Mouse (Mus musculus) midbrain, embryonic 11.5 days (tissue): ENCODE measurements around the gene Adcy4. TPM values are rescaled to one million over a fixed set of nuclear protein-coding genes. Genes with fewer than 3 reads are reported as not detected.

Source experiments
- ATAC-seq: fragments of 200-750 bp; cut with Nextera tagmentation; 2 replicates; pipeline ENCODE4 v1.8.0; 2017; ENCODE audit warnings: moderate TSS enrichment, moderate library complexity; ENCODE audit not compliant: low FRiP score
- DNase-seq: peaks from one replicate; pipeline ENCODE4 v3.0.0; 2015; ENCODE audit warnings: low spot score; ENCODE audit errors: missing footprints
- H3K27ac ChIP-seq: fragments of 300-500 bp; sonication (generic); 2 replicates; pipeline ENCODE4 v1.5.1; 2014; ENCODE audit warnings: low read depth, low read length
- H3K27me3 ChIP-seq: fragments of 300-500 bp; sonication (generic); 2 replicates; pipeline ENCODE4 v1.6.1; 2014; ENCODE audit warnings: mild to moderate bottlenecking, low read length, moderate library complexity, mixed read lengths; ENCODE audit not compliant: control insufficient read depth, insufficient read depth
- H3K36me3 ChIP-seq: fragments of 300-500 bp; sonication (generic); 2 replicates; pipeline ENCODE4 v1.6.1; 2014; ENCODE audit warnings: mild to moderate bottlenecking, low read length, moderate library complexity, mixed read lengths; ENCODE audit not compliant: control insufficient read depth, insufficient read depth
- H3K4me1 ChIP-seq: fragments of 300-500 bp; sonication (generic); 2 replicates; pipeline ENCODE4 v1.6.1; 2014; ENCODE audit warnings: low read length; ENCODE audit not compliant: control insufficient read depth, insufficient read depth
- H3K4me2 ChIP-seq: fragments of 300-500 bp; sonication (generic); 2 replicates; pipeline ENCODE4 v1.6.1; 2014; ENCODE audit warnings: mild to moderate bottlenecking, moderate library complexity
- H3K4me3 ChIP-seq: fragments of 300-500 bp; sonication (generic); 2 replicates; pipeline ENCODE4 v1.5.1; 2014; ENCODE audit warnings: low read depth, low read length
- H3K9ac ChIP-seq: fragments of 300-500 bp; sonication (generic); 2 replicates; pipeline ENCODE4 v1.6.1; 2014; ENCODE audit warnings: low read length
- H3K9me3 ChIP-seq: fragments of 300-500 bp; sonication (generic); 2 replicates; pipeline ENCODE4 v1.6.1; 2016; ENCODE audit warnings: low read length; ENCODE audit not compliant: control insufficient read depth
- WGBS: fragments of 180-500 bp; shearing (Covaris S2); extraction: QIAGEN DNeasy Blood & Tissue Kit; methylation state at CpG from one replicate; pipeline ENCODE4 v1.1.7; 2014; 5-methylcytosine and 5-hydroxymethylcytosine counted together
- polyA plus RNA-seq: library from polyadenylated mRNA; unstranded; fragments of >200 nt; fragmentation: Nextera tagmentation; extraction: Ambion mirVana; gene quantifications from 2 replicates; pipeline ENCODE4 v1.2.1, GENCODE M21; 2014

Adcy4 gene
- polyA plus RNA-seq, 1 experiment from 2014 or later, result 4.9 TPM

GRCm38 (mm10) chr14:55795380-55796163 is 11.7 kb upstream of the Adcy4 start:
- Histone ChIP-seq H3K27me3 (no peaks in the 10 kb centered on the region), H3K9me3 (no peaks in the 10 kb centered on the region), H3K36me3 (no peaks in the 10 kb centered on the region), H3K4me1 (no peaks in the 10 kb centered on the region), H3K4me2 (no peak overlapping the region), H3K27ac (no peak overlapping the region), H3K4me3 (no peak overlapping the region), H3K9ac (no peak overlapping the region)
- ATAC-seq, result no peak
- DNase-seq, result peak; percentile 59
- 88% methylated on average over 15 of the region's 15 CpGs for WGBS

GRCm38 (mm10) chr14:55793946-55794345 is 10.1 kb upstream of the Adcy4 start:
- H3K9ac ChIP-seq, result no peak overlapping the region
- no peak overlapping the region for H3K4me2 ChIP-seq
- 78% methylated on average over 2 of the region's 2 CpGs for WGBS
- ATAC-seq (no peak), DNase-seq (peak; percentile 54)
- H3K4me1 ChIP-seq, result no peaks in the 10 kb centered on the region
- H3K27me3 ChIP-seq, result peaks cover 7% of the 10 kb centered on the region; the same call in 1 of the 2 replicates
- no peaks in the 10 kb centered on the region for H3K9me3 ChIP-seq
- no peak overlapping the region for H3K27ac ChIP-seq
- H3K4me3 ChIP-seq, result no peak overlapping the region
- no peaks in the 10 kb centered on the region for H3K36me3 ChIP-seq

- Histone ChIP-seq H3K9ac (no peak overlapping the region), H3K4me1 (peaks cover 1% of the 10 kb centered on the region), H3K9me3 (no peaks in the 10 kb centered on the region), H3K36me3 (no peaks in the 10 kb centered on the region), H3K4me3 (no peak overlapping the region), H3K27ac (no peak overlapping the region), H3K4me2 (no peak overlapping the region), H3K27me3 (peaks cover 12% of the 10 kb centered on the region; the same call in 1 of the 2 replicates)
- 78% methylated on average over 2 of the region's 2 CpGs for WGBS
- ATAC-seq (no peak), DNase-seq (peak; percentile 35)
Measured at GRCm38 (mm10) chr14:55793461-55793860, 9.6 kb upstream of the Adcy4 start.

GRCm38 (mm10) chr14:55788256-55789050 is 4.6 kb upstream of the Adcy4 start, which contains the start of gene Ripk3:
Ripk3 (minus strand) TSS chr14:55788865.
- no peaks in the 10 kb centered on the region for H3K9me3 ChIP-seq
- no peak within 1 kb of the TSS for H3K27ac ChIP-seq
- peaks cover 52% of the 10 kb centered on the region for H3K27me3 ChIP-seq
- H3K9ac ChIP-seq, result no peak within 1 kb of the TSS; the same call in 1 of the 2 replicates
- peak within 1 kb of the TSS; percentile 21 for H3K4me3 ChIP-seq
- WGBS, result 6% methylated on average over 40 of the region's 40 CpGs
- H3K4me2 ChIP-seq, result peak within 1 kb of the TSS; percentile 41
- no peaks in the 10 kb centered on the region for H3K36me3 ChIP-seq
- H3K4me1 ChIP-seq, result peaks cover 4% of the 10 kb centered on the region
- peak; percentile 89 for DNase-seq
- ATAC-seq, result no peak

GRCm38 (mm10) chr14:55787731-55788130 is 3.8 kb upstream of the Adcy4 start:
- ATAC-seq, result no peak
- peak; percentile 81 for DNase-seq
- Histone ChIP-seq H3K27me3 (peaks cover 59% of the 10 kb centered on the region), H3K4me1 (peaks cover 4% of the 10 kb centered on the region), H3K9ac (no peak overlapping the region), H3K36me3 (no peaks in the 10 kb centered on the region), H3K4me3 (no peak overlapping the region; the same call in 1 of the 2 replicates), H3K27ac (no peak overlapping the region), H3K9me3 (no peaks in the 10 kb centered on the region), H3K4me2 (peak overlapping the region; percentile 41; the same call in 1 of the 2 replicates)
- WGBS, result 32% methylated on average over 11 of the region's 11 CpGs

GRCm38 (mm10) chr14:55785195-55785594 is 1.3 kb upstream of the Adcy4 start:
- Histone ChIP-seq H3K27ac (no peak overlapping the region), H3K27me3 (peaks cover 73% of the 10 kb centered on the region), H3K4me3 (no peak overlapping the region), H3K9me3 (no peaks in the 10 kb centered on the region), H3K4me2 (no peak overlapping the region), H3K36me3 (no peaks in the 10 kb centered on the region), H3K4me1 (peaks cover 4% of the 10 kb centered on the region), H3K9ac (no peak overlapping the region)
- WGBS, result 22% methylated on average over 6 of the region's 6 CpGs
- ATAC-seq (no peak), DNase-seq (no peak)

- no peak for ATAC-seq
- Histone ChIP-seq H3K4me1 (peaks cover 2% of the 10 kb centered on the region), H3K4me3 (peak overlapping the region; percentile 24), H3K36me3 (no peaks in the 10 kb centered on the region), H3K4me2 (peak overlapping the region; percentile 40), H3K9ac (no peak overlapping the region), H3K27me3 (peaks cover 60% of the 10 kb centered on the region), H3K27ac (no peak overlapping the region), H3K9me3 (no peaks in the 10 kb centered on the region)
- WGBS, result 1% methylated on average over 31 of the region's 31 CpGs
- DNase-seq, result peak; percentile 92
Measured at GRCm38 (mm10) chr14:55783171-55783957, 531 bp downstream of the Adcy4 start.

- H3K36me3 ChIP-seq, result no peaks in the 10 kb centered on the region
- ATAC-seq (no peak), DNase-seq (no peak)
- H3K9ac ChIP-seq, result no peak overlapping the region
- H3K27ac ChIP-seq, result no peak overlapping the region
- peaks cover 51% of the 10 kb centered on the region for H3K27me3 ChIP-seq
- WGBS, result 51% methylated on average over 9 of the region's 9 CpGs
- no peaks in the 10 kb centered on the region; the same call in 1 of the 2 replicates for H3K4me1 ChIP-seq
- H3K4me2 ChIP-seq, result no peak overlapping the region
- H3K4me3 ChIP-seq, result no peak overlapping the region
- no peaks in the 10 kb centered on the region for H3K9me3 ChIP-seq
Measured at GRCm38 (mm10) chr14:55782361-55782960, 1.4 kb downstream of the Adcy4 start.
